Mouse (Mus musculus): ENCODE data around the gene Tpo. TPM values are rescaled to one million over a fixed set of nuclear protein-coding genes. Genes with fewer than 3 reads are reported as not detected.

Gene Tpo
- not detected in 2 replicates for polyA plus RNA-seq (2012; rRNA removed)

DNA sequence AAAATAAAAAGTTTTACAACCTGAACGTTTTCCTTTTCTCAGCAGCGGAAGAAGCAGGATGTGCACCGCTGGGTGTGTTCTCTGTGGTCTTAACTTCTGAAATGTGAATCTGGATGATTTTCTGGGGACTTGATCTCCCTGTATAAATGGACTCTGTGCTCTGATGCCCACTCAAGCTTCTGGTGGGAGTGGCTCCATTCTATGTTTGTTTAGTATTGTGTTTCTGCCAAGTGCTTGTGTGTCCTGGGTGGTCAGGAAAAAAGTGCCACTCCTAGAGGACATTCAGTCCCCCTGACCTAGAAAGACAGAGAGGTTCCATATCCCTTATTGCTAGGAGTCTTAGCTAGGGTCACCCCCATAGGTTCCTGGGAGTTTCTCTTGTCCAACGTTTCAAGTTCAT is at the start of gene Tpo:
Gene Tpo (minus strand): TSS at position 101 of the 400 bp plus-strand sequence.

Other genes starting within 250 kb of the Tpo start
- gene Pxdn, start 195.0 kb downstream of the Tpo start, polyA plus RNA-seq (2012; rRNA removed) = 2.8 and 4.0 TPM in 2 replicates
- gene Sntg2, start 240.8 kb upstream of the Tpo start, polyA plus RNA-seq (2012; rRNA removed) = 0.03 and 0.05 TPM in 2 replicates